Mouse (Mus musculus) MEL (cell line): ENCODE results near the gene Iqub. TPM values are rescaled to one million over a fixed set of nuclear protein-coding genes. Genes with fewer than 3 reads are reported as not detected.

Source experiments
- DNase-seq: peaks from one replicate; pipeline ENCODE4 v3.0.0; 2011; ENCODE audit warnings: low read depth, low spot score
- H3K27ac ChIP-seq: 2 replicates; pipeline ENCODE4 v1.5.1; 2012; ENCODE audit warnings: low read depth, mild to moderate bottlenecking, control low read depth, low read length, moderate library complexity; ENCODE audit not compliant: control insufficient read depth
- H3K27me3 ChIP-seq, 2 experiments: fragments of 150-350 bp in 1 of 2; sonication (generic) in 1 of 2; 2 replicates each; pipeline ENCODE4 v1.6.1; 2012; ENCODE audit warnings: low read length in 2 of 2, mild to moderate bottlenecking in 2 of 2, improper control_type of control experiment in 1 of 2, moderate library complexity in 1 of 2; ENCODE audit not compliant: insufficient read depth in 2 of 2, control insufficient read depth in 1 of 2
- H3K36me3 ChIP-seq, 2 experiments: 2 replicates each; pipeline ENCODE4 v1.6.1; 2012 to 2014; ENCODE audit warnings: low read length in 2 of 2, improper control_type of control experiment in 1 of 2, inconsistent platforms in 1 of 2, mild to moderate bottlenecking in 1 of 2; ENCODE audit not compliant: insufficient read depth in 2 of 2, control insufficient read depth in 1 of 2
- H3K4me1 ChIP-seq, 2 experiments: fragments of 150-350 bp in 1 of 2; sonication (generic) in 1 of 2; 2 replicates each; pipeline ENCODE4 v1.6.1; 2012; ENCODE audit warnings: low read length in 2 of 2, improper control_type of control experiment in 1 of 2, mild to moderate bottlenecking in 1 of 2; ENCODE audit not compliant: insufficient read depth in 2 of 2, control insufficient read depth in 1 of 2
- H3K4me3 ChIP-seq, 2 experiments: fragments of 150-350 bp in 1 of 2; sonication (generic) in 1 of 2; 2 replicates each; pipeline ENCODE4 v1.5.1; 2012; ENCODE audit warnings: low read depth in 2 of 2, low read length in 2 of 2, mild to moderate bottlenecking in 2 of 2, moderate library complexity in 2 of 2, control low read depth in 1 of 2, improper control_type of control experiment in 1 of 2; ENCODE audit not compliant: control insufficient read depth in 1 of 2, insufficient read depth in 1 of 2
- H3K79me2 ChIP-seq: 2 replicates; pipeline ENCODE4 v1.6.1; 2012; ENCODE audit warnings: mild to moderate bottlenecking, low read length, moderate library complexity; ENCODE audit not compliant: control insufficient read depth, poor library complexity, insufficient read depth
- H3K9ac ChIP-seq: 2 replicates; pipeline ENCODE4 v1.6.1; 2012; ENCODE audit warnings: low read depth, mild to moderate bottlenecking, control low read depth, low read length, moderate library complexity; ENCODE audit not compliant: control insufficient read depth, poor library complexity, severe bottlenecking
- H3K9me3 ChIP-seq: fragments of 150-350 bp; sonication (generic); replicated peaks from 2 replicates; pipeline ENCODE4 v1.6.1; 2012; ENCODE audit warnings: mild to moderate bottlenecking, low read length, improper control_type of control experiment, moderate library complexity; ENCODE audit not compliant: insufficient read depth
- CHD1 ChIP-seq: IDR thresholded peaks from 2 replicates; pipeline ENCODE4 v1.6.1; 2012; ENCODE audit warnings: low read depth, mild to moderate bottlenecking, inconsistent platforms, low read length, improper control_type of control experiment
- CHD2 ChIP-seq: IDR thresholded peaks from 2 replicates; pipeline ENCODE4 v1.6.1; 2011; ENCODE audit warnings: low read length, improper control_type of control experiment
- CTCF ChIP-seq, 3 experiments: IDR thresholded peaks in 2 of 3; conservative IDR thresholded peaks in 1 of 3; 2 replicates each; pipeline ENCODE4 v1.5.1; 2011 to 2012; ENCODE audit warnings: low read length in 3 of 3, low read depth in 2 of 3, mild to moderate bottlenecking in 2 of 3, improper control_type of control experiment in 1 of 3, inconsistent platforms in 1 of 3, mixed read lengths in 1 of 3, moderate library complexity in 1 of 3; ENCODE audit not compliant: control insufficient read depth in 1 of 3, insufficient read depth in 1 of 3, poor library complexity in 1 of 3, severe bottlenecking in 1 of 3
- E2F4 ChIP-seq: IDR thresholded peaks from 2 replicates; pipeline ENCODE4 v1.6.1; 2011; ENCODE audit warnings: low read depth, low read length, improper control_type of control experiment, borderline replicate concordance
- ELF1 ChIP-seq: IDR thresholded peaks from 2 replicates; pipeline ENCODE4 v1.6.1; 2014; ENCODE audit warnings: low read depth, mild to moderate bottlenecking, inconsistent platforms, low read length, improper control_type of control experiment, moderate library complexity
- GABPA ChIP-seq: IDR thresholded peaks from 2 replicates; pipeline ENCODE4 v1.6.1; 2012; ENCODE audit warnings: low read depth, mild to moderate bottlenecking, inconsistent platforms, low read length, improper control_type of control experiment, moderate library complexity
- GATA1 ChIP-seq: IDR thresholded peaks from 2 replicates; pipeline ENCODE4 v1.6.1; 2011; ENCODE audit warnings: low read depth, low read length, improper control_type of control experiment
- HCFC1 ChIP-seq: IDR thresholded peaks from 2 replicates; pipeline ENCODE4 v1.6.1; 2012; ENCODE audit warnings: low read depth, mild to moderate bottlenecking, inconsistent platforms, low read length, improper control_type of control experiment, moderate library complexity
- KAT2A ChIP-seq: conservative IDR thresholded peaks from 2 replicates; pipeline ENCODE4 v1.6.1; 2012; ENCODE audit warnings: low read depth, low read length, improper control_type of control experiment, inconsistent platforms
- MAFK ChIP-seq: IDR thresholded peaks from 2 replicates; pipeline ENCODE4 v1.6.1; 2011; ENCODE audit warnings: low read depth, mild to moderate bottlenecking, low read length, improper control_type of control experiment, borderline replicate concordance
- MAX ChIP-seq: IDR thresholded peaks from 2 replicates; pipeline ENCODE4 v1.6.1; 2011; ENCODE audit warnings: low read length, improper control_type of control experiment
- MAZ ChIP-seq: IDR thresholded peaks from 2 replicates; pipeline ENCODE4 v1.6.1; 2012; ENCODE audit warnings: low read depth, mild to moderate bottlenecking, inconsistent platforms, low read length, improper control_type of control experiment
- MEF2A ChIP-seq: IDR thresholded peaks from 2 replicates; pipeline ENCODE4 v1.6.1; 2014; ENCODE audit warnings: low read depth, mild to moderate bottlenecking, inconsistent platforms, low read length, improper control_type of control experiment; ENCODE audit not compliant: poor library complexity, insufficient replicate concordance, severe bottlenecking; ENCODE audit errors: extremely low read depth
- MYB ChIP-seq: IDR thresholded peaks from 2 replicates; pipeline ENCODE4 v1.6.1; 2011; ENCODE audit warnings: mild to moderate bottlenecking, low read depth, low read length, improper control_type of control experiment
- MYC ChIP-seq: IDR thresholded peaks from 2 replicates; pipeline ENCODE4 v1.6.1; 2011; ENCODE audit warnings: low read depth, mild to moderate bottlenecking, low read length, improper control_type of control experiment, moderate library complexity
- NELFE ChIP-seq: IDR thresholded peaks from 2 replicates; pipeline ENCODE4 v1.6.1; 2011; ENCODE audit warnings: low read depth, low read length, improper control_type of control experiment
- POLR2A ChIP-seq, 2 experiments: IDR thresholded peaks; 2 replicates each; pipeline ENCODE4 v1.6.1; 2011 to 2012; ENCODE audit warnings: low read length in 2 of 2, mild to moderate bottlenecking in 2 of 2, control low read depth in 1 of 2, improper control_type of control experiment in 1 of 2, low read depth in 1 of 2, moderate library complexity in 1 of 2; ENCODE audit not compliant: control insufficient read depth in 1 of 2, insufficient read depth in 1 of 2, poor library complexity in 1 of 2
- POLR2AphosphoS2 ChIP-seq: IDR thresholded peaks from 2 replicates; pipeline ENCODE4 v1.6.1; 2011; ENCODE audit warnings: low read length, improper control_type of control experiment
- POLR2AphosphoS5 ChIP-seq: IDR thresholded peaks from 2 replicates; pipeline ENCODE4 v1.6.1; 2012; ENCODE audit warnings: low read depth, borderline replicate concordance, mild to moderate bottlenecking, inconsistent platforms, low read length, moderate library complexity, mixed read lengths
- RAD21 ChIP-seq: IDR thresholded peaks from 2 replicates; pipeline ENCODE4 v1.6.1; 2011; ENCODE audit warnings: mild to moderate bottlenecking, low read depth, low read length, improper control_type of control experiment
- RCOR1 ChIP-seq: IDR thresholded peaks from 2 replicates; pipeline ENCODE4 v1.6.1; 2012; ENCODE audit warnings: low read depth, mild to moderate bottlenecking, inconsistent platforms, low read length, improper control_type of control experiment
- SIN3A ChIP-seq: IDR thresholded peaks from 2 replicates; pipeline ENCODE4 v1.6.1; 2012; ENCODE audit warnings: low read length, improper control_type of control experiment, inconsistent platforms
- SMC3 ChIP-seq: IDR thresholded peaks from 2 replicates; pipeline ENCODE4 v1.6.1; 2011; ENCODE audit warnings: low read depth, low read length, improper control_type of control experiment
- TBP ChIP-seq: IDR thresholded peaks from 2 replicates; pipeline ENCODE4 v1.8.0; 2011; ENCODE audit warnings: low read depth, low read length, improper control_type of control experiment
- TCF12 ChIP-seq: IDR thresholded peaks from 2 replicates; pipeline ENCODE4 v1.6.1; 2014; ENCODE audit warnings: low read depth, mild to moderate bottlenecking, inconsistent platforms, low read length, improper control_type of control experiment, moderate library complexity
- UBTF ChIP-seq: IDR thresholded peaks from 2 replicates; pipeline ENCODE4 v1.6.1; 2012; ENCODE audit warnings: low read depth, mild to moderate bottlenecking, inconsistent platforms, low read length, improper control_type of control experiment, moderate library complexity, borderline replicate concordance; ENCODE audit not compliant: insufficient read depth
- USF1 ChIP-seq: IDR thresholded peaks from 2 replicates; pipeline ENCODE4 v1.6.1; 2014; ENCODE audit warnings: low read depth, mild to moderate bottlenecking, inconsistent platforms, low read length, improper control_type of control experiment, moderate library complexity
- USF2 ChIP-seq, 2 experiments: IDR thresholded peaks; 2 replicates each; pipeline ENCODE4 v1.6.1; 2011 to 2012; ENCODE audit warnings: improper control_type of control experiment in 2 of 2, low read length in 2 of 2, borderline replicate concordance in 1 of 2, inconsistent platforms in 1 of 2, low read depth in 1 of 2, mild to moderate bottlenecking in 1 of 2; ENCODE audit not compliant: insufficient read depth in 1 of 2
- ZC3H11A ChIP-seq: IDR thresholded peaks from 2 replicates; pipeline ENCODE4 v1.6.1; 2012; ENCODE audit warnings: low read depth, mild to moderate bottlenecking, inconsistent platforms, low read length, improper control_type of control experiment
- ZKSCAN1 ChIP-seq: IDR thresholded peaks from 2 replicates; pipeline ENCODE4 v1.6.1; 2012; ENCODE audit warnings: low read depth, mild to moderate bottlenecking, inconsistent platforms, low read length, improper control_type of control experiment, moderate library complexity
- ZNF384 ChIP-seq: IDR thresholded peaks from 2 replicates; pipeline ENCODE4 v1.6.1; 2012; ENCODE audit warnings: low read depth, mild to moderate bottlenecking, inconsistent platforms, low read length, improper control_type of control experiment
- polyA plus RNA-seq, 2 experiments: library from polyadenylated mRNA; stranded (reverse) in 1 of 2; unstranded in 1 of 2; fragments of >175 nt in 1 of 2; fragments of >200 nt in 1 of 2; gene quantifications; 2 replicates each; pipeline versions ENCODE4 v1.2.1 to v1.2.4; 2012; ENCODE audit warnings: low replicate concordance in 2 of 2, low read depth in 1 of 2; ENCODE audit not compliant: insufficient read length in 2 of 2, insufficient read depth in 1 of 2, missing spikeins in 1 of 2
- total RNA-seq: library from RNA; depleted of rRNA; stranded (reverse); fragments of 300-350 nt; gene quantifications from 2 replicates; pipeline ENCODE4 v1.2.3, GENCODE M21; 2012

Gene Iqub
- total and polyA plus RNA-seq, 3 experiments: not detected

DNA sequence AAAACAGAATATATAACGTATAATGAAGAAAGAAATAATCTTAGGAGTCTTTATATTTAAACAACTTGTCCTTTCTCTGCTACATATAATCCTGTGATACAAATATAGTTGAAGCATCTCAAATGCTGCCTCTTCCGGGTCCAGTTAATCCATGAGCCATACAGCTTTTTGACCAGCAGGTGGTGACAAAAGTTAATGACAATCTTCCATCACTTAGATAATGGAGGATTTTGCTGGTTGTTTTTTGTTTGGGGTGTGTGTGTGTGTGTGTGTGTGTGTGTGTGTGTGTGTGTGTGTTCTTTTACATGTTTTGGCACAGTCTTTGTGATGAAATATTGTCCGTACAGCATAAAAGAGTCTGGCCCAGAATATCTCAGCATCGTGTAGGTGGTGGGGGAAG lies 15.3 kb upstream of the Iqub start (continued):
- TF ChIP-seq RCOR1 (no peak), MAX (peak; percentile 52), MYC (0 out of 2 replicates have a peak, but pooled peaks have one; percentile 42), RAD21 (peak; percentile 81), NELFE (no peak), ELF1 (peak; percentile 91), MAZ (no peak), POLR2AphosphoS5 (no peak), MYB (no peak), SIN3A (peak; percentile 55; the same call in 1 of the 2 replicates), TBP (no peak), MAFK (no peak), KAT2A (no peak), ZNF384 (0 out of 2 replicates have a peak, but pooled peaks have one; percentile 18), POLR2AphosphoS2 (no peak), CTCF (IDR thresholded peaks at IDR 0.05 in 2 of 3, conservative IDR thresholded peaks at IDR 0.05 in 1 of 3; ENCODE audit: control insufficient read depth in 1 of 3, insufficient read depth in 1 of 3, low read depth in 2 of 3, low read length in 3 of 3, poor library complexity in 1 of 3, severe bottlenecking in 1 of 3) (peak; percentile 28 to 82 (median 37); a peak in 5 of 6 replicates), MEF2A (no peak), USF2 (IDR thresholded peaks at IDR 0.05; ENCODE audit: borderline replicate concordance in 1 of 2, insufficient read depth in 1 of 2, low read depth in 1 of 2, low read length in 2 of 2) (no peak), POLR2A (IDR thresholded peaks at IDR 0.05; ENCODE audit: control insufficient read depth in 1 of 2, insufficient read depth in 1 of 2, low read depth in 1 of 2, low read length in 2 of 2, poor library complexity in 1 of 2) (no peak), SMC3 (peak; percentile 75), GATA1 (peak; percentile 22; the same call in 1 of the 2 replicates), HCFC1 (peak; percentile 47; the same call in 1 of the 2 replicates), UBTF (no peak), CHD1 (no peak), ZC3H11A (peak; percentile 72)
- TF ChIP-seq, all 39 proteins: peak for 12

DNA sequence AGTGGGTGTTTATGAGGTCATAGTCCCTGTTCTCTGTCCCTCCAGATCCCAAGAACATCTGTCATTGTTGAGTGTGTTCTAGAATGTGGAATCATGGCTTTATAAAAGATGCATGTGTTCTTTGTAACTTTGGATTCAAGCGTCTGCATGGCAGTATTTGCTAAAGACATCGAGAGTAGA lies 13.1 kb upstream of the Iqub start, which contains the start of gene Asb15:
Gene Asb15, plus strand, starts transcription at position 81 of the 180 bp plus-strand sequence.
- TF ChIP-seq NELFE (no peak), ZKSCAN1 (no peak), GABPA (no peak), E2F4 (no peak), MAX (no peak), UBTF (no peak), TCF12 (no peak), USF1 (no peak), KAT2A (no peak), SMC3 (no peak), CHD2 (no peak), USF2 (IDR thresholded peaks at IDR 0.05; ENCODE audit: borderline replicate concordance in 1 of 2, insufficient read depth in 1 of 2, low read depth in 1 of 2, low read length in 2 of 2) (no peak), POLR2AphosphoS5 (no peak), MAZ (no peak)
- TF ChIP-seq, all 39 proteins: peak for 0
- Histone ChIP-seq H3K36me3 (peaks cover 1 to 17% of the 10 kb centered on the region in 2 experiments; a peak in 2 of 4 replicates), H3K9me3 (no peaks in the 10 kb centered on the region), H3K9ac (peak within 1 kb of the TSS; percentile 86), H3K4me3 (peak within 1 kb of the TSS; percentile 70 to 79), H3K4me1 (peaks cover 2 to 21% of the 10 kb centered on the region in 2 experiments; a peak in 3 of 4 replicates), H3K27ac (peak within 1 kb of the TSS; percentile 77), H3K79me2 (peaks cover 15% of the 10 kb centered on the region), H3K27me3 (no peaks in the 10 kb centered on the region)
- no peak for DNase-seq
